Mouse (Mus musculus) gastrocnemius, postnatal 14 days (tissue): Measurements from ENCODE around the gene Gm15319. TPM values are rescaled to one million over a fixed set of nuclear protein-coding genes. Genes with fewer than 3 reads are reported as not detected.
A peak's percentile ranks its signal among the peaks of the same experiment; 100 is the strongest.
"Not testable (repeated sequence)": the region's sequence is repeated elsewhere in the genome, so short reads cannot be mapped to it uniquely, and the experiment has no call there.

Source experiments
- DNase-seq: peaks from one replicate; pipeline ENCODE4 v3.0.0; 2021; ENCODE audit warnings: mixed read lengths
- intact Hi-C: fragments of 180-260 bp; cut with DNase I; formaldehyde crosslinking; loops from one replicate; pipeline ENCODE4 v1.15.1; 2025; ENCODE audit warnings: low total_unique reads
- total RNA-seq, 2 experiments: library from RNA; stranded (reverse); gene quantifications; 2 replicates each; pipeline ENCODE4 v1.2.3; 2021

Gene Gm15319
- total RNA-seq, 2 experiments from 2014 or later, result 0.16 TPM; not detected in 1

GRCm38 (mm10) chr8:20302759-20303158, 60.3 kb downstream of the Gm15319 start:
- intact Hi-C loops, result not testable (repeated sequence)

DNA sequence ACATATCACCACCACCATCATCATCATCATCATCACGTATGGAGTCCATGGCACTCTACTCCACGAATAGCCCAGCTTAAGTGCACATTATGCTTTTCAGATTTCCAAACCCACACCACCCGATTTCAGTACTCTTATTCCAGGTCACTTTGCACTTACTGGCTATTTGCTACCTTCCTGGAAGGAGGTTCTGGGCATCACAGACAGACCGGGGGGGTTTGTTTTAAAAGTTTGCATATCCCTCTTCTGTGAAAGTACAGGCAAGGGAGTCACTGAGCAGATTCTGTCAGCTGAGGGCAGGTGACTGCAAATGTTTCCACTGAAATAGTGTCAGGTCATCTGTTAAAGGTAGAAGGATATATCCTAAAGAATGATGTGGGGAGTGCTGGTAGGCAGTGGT, 63.0 kb downstream of the Gm15319 start:
- DNase-seq, intact Hi-C loops: not testable (repeated sequence)

More at GRCm38 (mm10) chr8:20302759-20303158, 60.3 kb downstream of the Gm15319 start:
- not testable (repeated sequence) for DNase-seq

- DNase-seq, result peak; percentile 8
- intact Hi-C loops, result not testable (repeated sequence)
Observed at GRCm38 (mm10) chr8:20297939-20298505, 65.0 kb downstream of the Gm15319 start.

- intact Hi-C loops, result not testable (repeated sequence)
Observed at GRCm38 (mm10) chr8:20296803-20297702, 66.0 kb downstream of the Gm15319 start.

GRCm38 (mm10) chr8:20295881-20296280, 67.1 kb downstream of the Gm15319 start:
- intact Hi-C loops, DNase-seq: not testable (repeated sequence)

More at GRCm38 (mm10) chr8:20296803-20297702, 66.0 kb downstream of the Gm15319 start:
- peak; percentile 79 for DNase-seq

DNA sequence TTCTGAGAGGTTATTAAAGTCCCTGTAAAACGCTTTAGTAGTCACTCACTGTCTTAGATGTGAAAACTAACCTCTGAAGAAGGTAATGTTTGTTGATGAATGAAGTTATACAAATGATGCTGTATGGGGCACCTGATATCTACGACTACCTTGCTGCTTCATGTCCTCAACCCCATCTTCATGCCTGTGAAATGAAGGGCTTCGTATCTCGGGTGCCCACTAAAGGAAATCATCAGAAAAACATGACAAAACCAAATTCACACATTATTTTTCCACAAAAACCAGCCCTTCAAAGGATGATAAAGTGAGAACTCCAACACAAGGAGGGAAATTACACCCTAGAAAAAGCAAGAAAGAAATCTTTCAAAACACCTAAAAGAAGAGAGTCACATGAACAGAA, 68.2 kb downstream of the Gm15319 start:
- intact Hi-C loops, result not testable (repeated sequence)
- DNase-seq, result peak; percentile 3

GRCm38 (mm10) chr8:20293966-20294365, 69.0 kb downstream of the Gm15319 start:
- intact Hi-C loops, DNase-seq: not testable (repeated sequence)

GRCm38 (mm10) chr8:20290015-20290414, 73.0 kb downstream of the Gm15319 start:
- intact Hi-C loops, result not testable (repeated sequence)

DNA sequence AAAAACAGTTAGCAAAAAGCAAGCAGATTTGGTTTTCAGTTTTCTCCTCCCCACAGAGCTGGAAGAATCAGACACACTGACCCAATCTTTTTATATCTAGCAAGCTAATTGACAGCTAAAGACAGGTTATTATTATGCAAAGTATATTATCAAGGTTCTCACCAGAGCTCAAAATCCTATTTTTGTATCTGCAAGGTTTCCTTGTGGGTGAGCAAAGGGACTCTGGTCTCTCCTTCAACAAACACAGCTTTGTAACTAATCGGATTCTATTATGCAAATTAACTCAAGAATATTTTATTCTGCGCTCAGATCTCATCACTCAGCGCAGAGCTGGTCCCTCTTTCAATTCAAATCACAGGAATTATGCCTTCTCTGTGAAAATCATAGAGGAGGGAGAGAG, 74.1 kb downstream of the Gm15319 start:
- intact Hi-C loops, result not testable (repeated sequence)

More at GRCm38 (mm10) chr8:20290015-20290414, 73.0 kb downstream of the Gm15319 start:
- not testable (repeated sequence) for DNase-seq

DNA sequence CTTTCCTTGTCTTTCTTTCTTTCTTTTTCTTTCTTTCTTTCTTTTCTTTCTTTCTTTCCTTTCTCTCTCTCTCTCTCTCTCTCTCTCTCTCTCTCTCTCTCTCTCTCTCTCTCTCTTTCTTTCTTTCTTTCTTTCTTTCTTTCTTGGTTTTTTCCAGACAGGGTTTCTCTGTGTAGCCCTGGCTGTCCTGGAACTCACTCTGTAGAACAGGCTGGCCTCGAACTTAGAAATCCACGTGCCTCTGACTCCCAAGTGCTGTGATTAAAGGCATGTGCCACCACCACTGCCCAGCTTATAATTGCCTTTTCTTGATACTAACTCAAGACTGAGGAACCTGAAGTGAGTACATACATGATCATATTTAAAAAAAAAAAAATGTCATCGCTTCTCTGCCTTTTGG, 75.3 kb downstream of the Gm15319 start:
- DNase-seq, intact Hi-C loops: not testable (repeated sequence)

More for the DNA sequence above, 74.1 kb downstream of the Gm15319 start:
- DNase-seq, result not testable (repeated sequence)
